Comparison of ENCODE assay signal across 10 mouse cellular contexts in the genomic region with DNA sequence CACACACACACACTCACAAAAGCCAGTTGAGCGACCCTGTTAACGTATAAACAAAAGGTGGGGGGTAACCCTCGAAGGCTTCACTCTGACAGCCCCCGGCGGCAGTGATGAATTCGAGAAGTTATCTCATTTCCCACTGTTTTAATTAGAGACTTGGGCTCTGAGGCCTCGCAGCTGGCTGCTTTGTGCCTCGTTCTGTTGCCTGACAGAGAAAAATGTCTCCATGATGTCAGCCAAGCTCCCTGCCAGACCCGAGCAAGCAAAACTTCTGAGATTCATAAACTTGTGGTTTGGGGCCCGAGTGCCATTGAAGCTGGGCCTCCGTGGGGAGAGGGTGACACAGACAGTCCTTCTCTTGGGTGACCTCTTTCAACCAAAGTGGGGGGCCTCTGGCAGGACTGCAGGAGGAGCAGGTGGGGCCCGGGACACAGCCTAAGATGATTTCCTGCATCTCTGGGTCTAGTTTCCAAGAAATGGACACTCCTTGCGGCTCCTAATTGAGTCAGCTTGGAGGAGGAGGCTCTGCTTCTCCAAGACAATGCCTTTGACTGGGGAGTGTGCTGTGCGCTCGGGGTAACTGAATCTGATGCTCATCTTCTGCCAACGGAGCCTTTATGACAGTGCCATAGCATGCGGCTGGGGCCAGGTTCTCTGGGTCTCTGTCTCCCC.
A peak's percentile ranks its signal among the peaks of the same experiment; 100 is the strongest.
DNase-seq lines count a peak whose midpoint lies in the region; ATAC-seq lines count a peak whose summit lies in the region.
"Had no signal": no experiment of that assay in that cellular context is flagged by ENCODE, and none has a peak within 500 bp of the region (broad histone marks: within the 10 kb centered on the region; RNA-seq: fewer than 3 reads in every experiment).

No protein-coding gene starts in this region.

- no peak overlapping the region for H3K4me3 ChIP-seq in hindbrain, embryonic 13.5 days
- no peak overlapping the region for H3K4me3 ChIP-seq in hindbrain, embryonic 12.5 days
- no peak overlapping the region for H3K4me3 ChIP-seq in embryonic facial prominence, embryonic 15.5 days (replicated peaks)
- H3K4me3 ChIP-seq: heart, embryonic 15.5 days had no signal

- H3K9ac ChIP-seq in hindbrain, embryonic 13.5 days, result no peak overlapping the region
- no peak overlapping the region for H3K9ac ChIP-seq in hindbrain, embryonic 12.5 days
- no peak overlapping the region for H3K9ac ChIP-seq in embryonic facial prominence, embryonic 15.5 days
- H3K9ac ChIP-seq: heart, embryonic 15.5 days had no signal

- no peaks in the 10 kb centered on the region for H3K36me3 ChIP-seq in hindbrain, embryonic 13.5 days
- no peaks in the 10 kb centered on the region for H3K36me3 ChIP-seq in hindbrain, embryonic 12.5 days
- H3K36me3 ChIP-seq in embryonic facial prominence, embryonic 15.5 days, result no peaks in the 10 kb centered on the region
- H3K36me3 ChIP-seq: heart, embryonic 15.5 days had no signal

- no peaks in the 10 kb centered on the region for H3K9me3 ChIP-seq in hindbrain, embryonic 13.5 days
- H3K9me3 ChIP-seq in hindbrain, embryonic 12.5 days (replicated peaks), result 0 out of 2 replicates have a peak, but pooled peaks cover 3% of the 10 kb centered on the region
- H3K9me3 ChIP-seq in embryonic facial prominence, embryonic 15.5 days (replicated peaks), result 0 out of 2 replicates have a peak, but pooled peaks cover 3% of the 10 kb centered on the region
- H3K9me3 ChIP-seq: heart, embryonic 15.5 days had no signal

- DNase-seq in NIH3T3 (ENCODE audit: low read depth), result peak; percentile 27
- DNase-seq in kidney, postnatal 10 days, result peak; percentile 80
- no peak for DNase-seq in ovary, adult 18-20 months (ENCODE audit: low spot score)
- no peak for DNase-seq in adrenal gland, adult 2 months
- DNase-seq in right cerebral cortex, adult 2 months (ENCODE audit: low spot score in 2 of 2), result no peak
- DNase-seq: left cerebral cortex, postnatal 4 days had no signal

- ATAC-seq in hindbrain, embryonic 13.5 days (ENCODE audit: low FRiP score), result no peak
- no peak for ATAC-seq in hindbrain, embryonic 12.5 days (ENCODE audit: low FRiP score)
- ATAC-seq in embryonic facial prominence, embryonic 15.5 days (ENCODE audit: insufficient number of reproducible peaks, low FRiP score, low TSS enrichment, low read depth), result no peak

- no peaks in the 10 kb centered on the region for H3K27me3 ChIP-seq in hindbrain, embryonic 13.5 days
- peaks cover 7% of the 10 kb centered on the region for H3K27me3 ChIP-seq in hindbrain, embryonic 12.5 days
- 0 out of 2 replicates have a peak, but pooled peaks cover 7% of the 10 kb centered on the region for H3K27me3 ChIP-seq in embryonic facial prominence, embryonic 15.5 days

- 40% methylated on average over 17 of the region's 17 CpGs for WGBS in hindbrain, embryonic 13.5 days
- 46% methylated on average over 17 of the region's 17 CpGs for WGBS in hindbrain, embryonic 12.5 days
- 31% methylated on average over 17 of the region's 17 CpGs for WGBS in embryonic facial prominence, embryonic 15.5 days

- no peak overlapping the region for H3K4me2 ChIP-seq in hindbrain, embryonic 13.5 days
- H3K4me2 ChIP-seq in hindbrain, embryonic 12.5 days (replicated peaks), result no peak overlapping the region
- H3K4me2 ChIP-seq in embryonic facial prominence, embryonic 15.5 days (replicated peaks), result no peak overlapping the region
- H3K4me2 ChIP-seq: heart, embryonic 15.5 days had no signal

- peaks cover 11% of the 10 kb centered on the region for H3K4me1 ChIP-seq in hindbrain, embryonic 13.5 days (replicated peaks)
- no peaks in the 10 kb centered on the region for H3K4me1 ChIP-seq in hindbrain, embryonic 12.5 days
- peaks cover 9% of the 10 kb centered on the region for H3K4me1 ChIP-seq in embryonic facial prominence, embryonic 15.5 days
- H3K4me1 ChIP-seq: heart, embryonic 15.5 days had no signal

- peak overlapping the region; percentile 6; the same call in 1 of the 2 replicates for H3K27ac ChIP-seq in hindbrain, embryonic 13.5 days
- H3K27ac ChIP-seq in hindbrain, embryonic 12.5 days, result no peak overlapping the region
- 0 out of 2 replicates have a peak overlapping the region, but pooled peaks have one; percentile 7 for H3K27ac ChIP-seq in embryonic facial prominence, embryonic 15.5 days (replicated peaks)
- H3K27ac ChIP-seq: heart, embryonic 15.5 days had no signal

Comparison
In these comparisons a context has a peak if more than half of its experiments do, and no peak if none do; other contexts are left out.
1. DNase-seq: peak in NIH3T3 (single experiment) and kidney, postnatal 10 days (single experiment); none in ovary, adult 18-20 months (single experiment), adrenal gland, adult 2 months (single experiment) and right cerebral cortex, adult 2 months (0 of 2).